Mouse (Mus musculus) liver, postnatal 0 days (tissue): ENCODE data around the gene Myo1c. TPM values are rescaled to one million over a fixed set of nuclear protein-coding genes. Genes with fewer than 3 reads are reported as not detected.
A peak's percentile ranks its signal among the peaks of the same experiment; 100 is the strongest.

Experiments used
- ATAC-seq: fragments of 200-750 bp; cut with Nextera tagmentation; 2 replicates; pipeline ENCODE4 v1.8.0; 2017; ENCODE audit warnings: mild to moderate bottlenecking, moderate library complexity
- DNase-seq: peaks from one replicate; pipeline ENCODE4 v3.0.0-alpha.2; 2016
- H3K27ac ChIP-seq: fragments of 300-500 bp; sonication (generic); 2 replicates; pipeline ENCODE4 v1.5.1; 2014; ENCODE audit warnings: antibody characterized with exemption, moderate library complexity, mild to moderate bottlenecking, low read depth
- H3K27me3 ChIP-seq: fragments of 300-500 bp; sonication (generic); 2 replicates; pipeline ENCODE4 v1.6.1; 2014; ENCODE audit warnings: low read length, control low read depth, mixed read lengths; ENCODE audit not compliant: insufficient read depth
- H3K36me3 ChIP-seq: fragments of 300-500 bp; sonication (generic); replicated peaks from 2 replicates; pipeline ENCODE4 v1.6.1; 2014; ENCODE audit warnings: mild to moderate bottlenecking, control low read depth, low read length, moderate library complexity, mixed read lengths; ENCODE audit not compliant: insufficient read depth
- H3K4me1 ChIP-seq: fragments of 300-500 bp; sonication (generic); 2 replicates; pipeline ENCODE4 v1.6.1; 2014; ENCODE audit warnings: antibody characterized with exemption, mild to moderate bottlenecking, control low read depth; ENCODE audit not compliant: insufficient read depth
- H3K4me2 ChIP-seq: fragments of 300-500 bp; sonication (generic); 2 replicates; pipeline ENCODE4 v1.6.1; 2014; ENCODE audit warnings: low read depth, mild to moderate bottlenecking, low read length, moderate library complexity, mixed read lengths
- H3K4me3 ChIP-seq: fragments of 300-500 bp; sonication (generic); 2 replicates; pipeline ENCODE4 v1.5.1; 2014; ENCODE audit warnings: low read depth, low read length
- H3K9ac ChIP-seq: fragments of 300-500 bp; sonication (generic); replicated peaks from 2 replicates; pipeline ENCODE4 v1.6.1; 2014; ENCODE audit warnings: mild to moderate bottlenecking, moderate library complexity
- H3K9me3 ChIP-seq: fragments of 300-500 bp; sonication (generic); 2 replicates; pipeline ENCODE4 v1.6.1; 2016; ENCODE audit warnings: mild to moderate bottlenecking, control low read depth, low read length, mixed read lengths
- CTCF ChIP-seq: sonication (generic); IDR thresholded peaks from 2 replicates; pipeline ENCODE4 v1.5.1; 2016; ENCODE audit warnings: antibody characterized with exemption, low read depth
- EP300 ChIP-seq: IDR thresholded peaks from 2 replicates; pipeline ENCODE4 v1.6.1; 2016; ENCODE audit warnings: antibody characterized with exemption, low read depth, mild to moderate bottlenecking
- WGBS: fragments of 180-500 bp; shearing (Covaris S2); extraction: QIAGEN DNeasy Blood & Tissue Kit; methylation state at CpG from one replicate; pipeline ENCODE4 v1.1.7; 2014; ENCODE audit not compliant: insufficient replicate concordance; 5-methylcytosine and 5-hydroxymethylcytosine counted together
- polyA plus RNA-seq: library from polyadenylated mRNA; unstranded; fragments of >200 nt; fragmentation: Nextera tagmentation; extraction: Ambion mirVana; gene quantifications from 2 replicates; pipeline ENCODE4 v1.2.1, GENCODE M21; 2015

Gene Myo1c
- polyA plus RNA-seq, 1 experiment from 2014 or later = 22.4 TPM

DNA sequence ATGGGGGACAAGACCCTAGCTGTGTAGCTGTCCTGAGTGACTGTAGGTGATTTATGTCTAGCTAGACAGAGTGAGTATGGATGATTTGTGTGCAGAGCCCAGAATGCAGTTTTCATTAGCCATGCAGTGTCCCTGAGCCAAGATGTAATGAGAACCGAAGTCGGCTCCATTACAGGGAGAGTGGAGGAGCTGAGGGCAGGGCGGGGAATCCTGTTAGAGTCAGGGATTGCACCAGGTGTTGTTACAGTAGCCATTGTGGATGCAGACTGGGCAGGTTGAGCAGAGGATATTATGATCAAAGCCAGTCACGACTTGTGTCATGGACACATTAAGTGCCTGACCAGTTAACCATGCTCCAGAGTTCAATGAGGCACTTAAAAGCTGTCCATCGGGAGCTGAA, 7.0 kb upstream of the Myo1c start:
- Histone ChIP-seq H3K9ac (no peak overlapping the region), H3K4me3 (no peak overlapping the region), H3K4me2 (no peak overlapping the region), H3K9me3 (no peaks in the 10 kb centered on the region), H3K36me3 (peaks cover 24% of the 10 kb centered on the region), H3K27me3 (no peaks in the 10 kb centered on the region), H3K4me1 (no peaks in the 10 kb centered on the region; the same call in none of the 2 replicates), H3K27ac (no peak overlapping the region)
- no peak for TF ChIP-seq EP300
- no peak for TF ChIP-seq CTCF
- WGBS = 87% methylated on average over 5 of the region's 5 CpGs
- ATAC-seq (no peak), DNase-seq (no peak)

DNA sequence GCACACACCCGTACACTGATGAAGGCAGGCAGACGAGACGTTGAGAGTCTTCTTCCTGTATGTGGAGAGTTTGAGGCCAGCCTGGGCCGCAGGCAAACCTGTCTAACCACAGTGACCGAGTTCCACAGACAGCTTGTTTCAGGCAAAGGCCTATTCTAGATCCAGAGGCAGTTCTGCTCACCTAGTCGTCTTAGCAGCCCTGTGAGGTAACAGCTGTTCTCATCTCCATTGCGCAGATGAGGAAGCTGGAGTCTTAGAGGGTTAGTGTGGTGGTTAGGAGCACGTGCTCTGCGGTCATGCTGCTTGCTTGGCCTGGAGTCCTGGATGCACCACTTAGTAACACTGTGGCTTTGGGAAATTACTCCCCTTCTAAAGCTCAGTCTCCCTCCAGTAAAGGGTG, 5.6 kb upstream of the Myo1c start:
- peaks cover 9% of the 10 kb centered on the region for H3K4me1 ChIP-seq
- H3K27me3 ChIP-seq = no peaks in the 10 kb centered on the region
- no peak overlapping the region for H3K4me2 ChIP-seq
- no peak for TF ChIP-seq CTCF
- TF ChIP-seq EP300 = no peak
- 32% methylated on average over 9 of the region's 9 CpGs for WGBS
- H3K4me3 ChIP-seq = no peak overlapping the region
- no peak overlapping the region for H3K9ac ChIP-seq
- no peaks in the 10 kb centered on the region for H3K9me3 ChIP-seq
- no peak overlapping the region for H3K27ac ChIP-seq
- peaks cover 27% of the 10 kb centered on the region for H3K36me3 ChIP-seq
- ATAC-seq (peak; percentile 18; the same call in 1 of the 2 replicates), DNase-seq (peak; percentile 47)

DNA sequence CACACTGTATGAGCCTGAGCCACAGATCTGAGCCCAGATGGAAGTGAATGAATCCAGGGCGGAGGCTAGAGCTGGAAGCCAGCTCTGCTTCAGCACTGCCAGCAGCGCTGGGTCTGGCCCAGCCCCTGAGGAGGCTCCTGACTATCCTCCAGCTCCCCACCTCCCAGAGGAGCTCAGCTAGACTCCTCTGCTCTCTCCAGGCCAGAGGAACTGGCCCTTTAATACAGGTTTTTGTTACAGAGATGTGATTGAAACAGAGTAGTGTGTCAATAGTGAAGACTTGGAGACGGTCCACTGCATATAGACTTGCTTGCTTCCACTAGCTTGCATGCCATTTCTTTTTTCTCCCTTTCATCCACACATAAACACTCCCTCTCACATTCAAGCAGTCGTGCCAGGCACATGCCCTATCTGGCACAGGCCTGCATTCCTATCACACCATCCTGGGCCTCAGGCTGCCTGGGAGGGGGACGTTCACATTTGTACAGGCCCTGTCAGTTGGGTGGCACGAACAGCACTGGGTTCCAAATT, 2.6 kb upstream of the Myo1c start:
- ATAC-seq (no peak), DNase-seq (no peak)
- no peak overlapping the region for H3K9ac ChIP-seq
- H3K9me3 ChIP-seq = no peaks in the 10 kb centered on the region
- no peak overlapping the region for H3K27ac ChIP-seq
- TF ChIP-seq CTCF (no peak), EP300 (no peak)
- 69% methylated on average over 6 of the region's 6 CpGs for WGBS
- H3K36me3 ChIP-seq = peaks cover 14% of the 10 kb centered on the region
- H3K4me3 ChIP-seq = no peak overlapping the region
- no peaks in the 10 kb centered on the region for H3K27me3 ChIP-seq
- H3K4me2 ChIP-seq = no peak overlapping the region
- peaks cover 33% of the 10 kb centered on the region for H3K4me1 ChIP-seq

DNA sequence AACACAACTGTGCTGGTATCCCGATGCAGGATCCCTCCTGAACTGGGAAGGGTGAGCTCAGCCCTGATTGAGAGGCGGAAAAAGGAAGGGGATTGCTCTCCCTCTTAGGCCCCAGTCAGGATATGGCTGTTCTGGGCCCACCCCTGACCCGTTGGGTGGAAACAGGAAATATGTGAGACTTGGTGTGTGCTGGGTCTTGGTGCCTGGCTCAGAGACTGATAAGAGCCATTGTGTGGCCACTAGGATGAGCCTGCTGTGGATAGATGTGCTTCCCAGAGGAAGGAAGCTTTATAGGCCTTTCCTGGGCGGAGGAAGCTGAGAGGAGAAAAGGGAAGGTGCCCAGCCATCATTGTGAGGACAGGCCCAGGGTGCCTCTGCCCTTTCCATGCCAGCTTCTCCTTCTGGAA, 1.1 kb upstream of the Myo1c start:
- peak overlapping the region; percentile 96 for H3K27ac ChIP-seq
- ATAC-seq = peak; percentile 7; the same call in 1 of the 2 replicates

DNA sequence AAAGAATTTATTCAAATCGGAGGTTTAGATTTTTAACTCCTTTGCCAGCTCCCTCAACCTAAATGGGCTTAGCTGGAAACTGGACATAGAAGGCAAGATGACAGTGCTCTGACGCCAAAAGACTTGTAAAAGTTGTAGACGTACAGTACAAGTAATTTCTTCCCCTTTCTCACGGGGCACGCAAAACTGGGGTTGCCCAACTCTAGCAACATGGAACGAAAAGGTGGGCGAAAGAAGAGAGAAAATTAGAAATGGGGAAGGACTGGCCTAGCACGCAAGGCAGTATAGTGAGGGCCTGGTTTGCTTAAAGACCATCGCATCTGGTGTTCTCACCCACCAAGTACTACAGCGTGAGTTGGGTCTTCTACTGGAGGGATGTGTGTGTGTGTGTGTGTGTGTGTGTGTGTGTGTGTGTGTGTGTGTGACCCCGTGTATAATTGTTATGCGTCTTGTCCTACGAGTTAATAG, 688 bp downstream of the Myo1c start:
- peaks cover 7% of the 10 kb centered on the region; the same call in 1 of the 2 replicates for H3K36me3 ChIP-seq
- no peaks in the 10 kb centered on the region for H3K27me3 ChIP-seq
- ATAC-seq = no peak
- peak overlapping the region; percentile 96 for H3K27ac ChIP-seq
- WGBS = 19% methylated on average over 13 of the region's 13 CpGs
- H3K4me1 ChIP-seq = peaks cover 56% of the 10 kb centered on the region
- no peak for DNase-seq
- H3K4me3 ChIP-seq = peak overlapping the region; percentile 72
- TF ChIP-seq EP300 = no peak
- TF ChIP-seq CTCF = no peak
- peak overlapping the region; percentile 99 for H3K4me2 ChIP-seq
- H3K9me3 ChIP-seq = no peaks in the 10 kb centered on the region
- peak overlapping the region; percentile 90 for H3K9ac ChIP-seq

More for the DNA sequence above, 1.1 kb upstream of the Myo1c start:
- Histone ChIP-seq H3K4me2 (0 out of 2 replicates have a peak overlapping the region, but pooled peaks have one; percentile 13), H3K4me3 (no peak overlapping the region), H3K36me3 (peaks cover 14% of the 10 kb centered on the region; the same call in 1 of the 2 replicates), H3K9ac (no peak overlapping the region; the same call in 1 of the 2 replicates), H3K27me3 (no peaks in the 10 kb centered on the region), H3K9me3 (no peaks in the 10 kb centered on the region), H3K4me1 (peaks cover 41% of the 10 kb centered on the region)
- peak; percentile 38 for DNase-seq
- WGBS = 36% methylated on average over 4 of the region's 4 CpGs
- 0 out of 2 replicates have a peak, but pooled peaks have one; percentile 10 for TF ChIP-seq CTCF
- TF ChIP-seq EP300 = peak; percentile 59

DNA sequence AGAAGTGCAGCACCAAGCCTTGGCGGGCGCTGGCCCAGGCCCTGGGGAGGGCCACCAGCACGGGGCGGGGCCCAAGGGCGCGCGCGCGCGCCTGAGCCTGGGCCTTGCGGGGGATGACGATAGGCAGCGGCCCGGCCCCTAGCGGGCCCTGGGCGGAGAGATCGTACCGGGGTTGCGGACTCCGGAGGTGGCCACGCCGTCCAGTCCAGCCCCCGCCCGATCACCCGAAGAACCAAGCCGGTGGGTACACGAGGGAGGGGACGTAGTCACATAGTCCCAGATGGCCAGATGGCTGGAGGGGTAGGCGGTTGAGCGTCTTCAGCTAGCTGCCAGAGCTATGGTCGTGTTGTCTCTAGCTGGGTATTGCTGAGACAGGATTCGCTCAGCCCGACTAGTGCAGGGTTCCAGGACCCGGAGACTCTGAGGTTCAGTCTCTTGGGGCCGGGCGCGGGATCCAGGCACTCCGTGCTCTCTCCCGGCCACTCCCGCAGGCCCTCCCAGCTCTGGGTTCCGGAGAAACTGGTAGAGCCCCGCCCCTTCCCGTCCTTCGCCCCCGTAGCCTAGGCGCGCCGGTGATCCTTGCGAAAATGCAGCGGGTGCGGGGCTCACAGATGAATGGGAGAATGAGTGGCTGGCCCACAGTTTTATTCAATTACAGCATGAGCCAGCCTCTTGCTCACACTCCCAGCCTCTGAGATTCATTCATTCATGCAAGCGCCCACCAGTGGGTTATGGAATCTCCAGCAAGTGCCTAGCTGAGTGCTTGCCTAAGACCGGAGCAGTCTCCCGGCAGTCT, 1.3 kb downstream of the Myo1c start:
- ATAC-seq = peak; percentile 76
- H3K4me1 ChIP-seq = peaks cover 60% of the 10 kb centered on the region
- H3K4me2 ChIP-seq = peak overlapping the region; percentile 99
- DNase-seq = peak; percentile 89
- peaks cover 7% of the 10 kb centered on the region; the same call in 1 of the 2 replicates for H3K36me3 ChIP-seq
- H3K4me3 ChIP-seq = peak overlapping the region; percentile 72
- H3K27me3 ChIP-seq = no peaks in the 10 kb centered on the region
- WGBS = under 1% methylated on average over 54 of the region's 54 CpGs
- TF ChIP-seq CTCF (peak; percentile 31; the same call in 1 of the 2 replicates), EP300 (no peak)
- peak overlapping the region; percentile 90 for H3K9ac ChIP-seq
- peak overlapping the region; percentile 96 for H3K27ac ChIP-seq
- H3K9me3 ChIP-seq = no peaks in the 10 kb centered on the region
